Comparison of ENCODE assay signal across 11 mouse cellular contexts in the genomic region with DNA sequence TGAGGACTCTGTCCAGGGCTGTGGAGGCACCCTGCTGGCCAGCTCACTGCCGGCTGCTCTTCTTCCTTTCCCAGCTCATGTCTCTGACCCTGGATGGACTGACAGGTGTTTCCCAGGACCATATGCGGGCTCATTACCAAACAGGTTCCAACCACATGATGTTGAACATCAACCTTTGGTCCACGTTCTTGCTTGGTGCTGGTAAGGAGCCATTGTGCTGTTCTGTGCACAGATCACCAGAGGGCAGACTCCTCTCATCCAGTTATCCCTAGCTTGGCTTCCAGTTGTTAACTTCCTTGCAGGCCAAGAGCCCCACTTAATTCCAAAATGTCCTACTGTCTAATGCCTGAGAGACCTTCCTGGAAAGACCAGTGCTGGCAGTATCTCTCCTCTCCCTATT. TPM values are rescaled to one million over a fixed set of nuclear protein-coding genes. Genes with fewer than 3 reads are reported as not detected.
DNase-seq lines count a peak whose midpoint lies in the region; ATAC-seq and TF ChIP-seq lines count a peak whose summit lies in the region.
"Had no signal": no experiment of that assay in that cellular context is flagged by ENCODE, and none has a peak within 500 bp of the region (broad histone marks: within the 10 kb centered on the region; RNA-seq: fewer than 3 reads in every experiment).

No protein-coding gene starts in this region.

- no peaks in the 10 kb centered on the region for H3K4me1 ChIP-seq in lung, postnatal 0 days (ENCODE audit: insufficient read depth, low read depth, low read length)

- H3K4me3 ChIP-seq in lung, postnatal 0 days (ENCODE audit: low read depth, low read length), result no peak overlapping the region
- H3K4me3 ChIP-seq: embryonic facial prominence, embryonic 13.5 days; midbrain, embryonic 10.5 days had no signal

- TF ChIP-seq EP300 in lung, postnatal 0 days (IDR thresholded peaks at IDR 0.05), result no peak

- H3K9me3 ChIP-seq in lung, postnatal 0 days (ENCODE audit: low read length), result no peaks in the 10 kb centered on the region
- H3K9me3 ChIP-seq: embryonic facial prominence, embryonic 13.5 days; midbrain, embryonic 10.5 days had no signal

- H3K9ac ChIP-seq in lung, postnatal 0 days (replicated peaks; ENCODE audit: low read depth), result no peak overlapping the region
- H3K9ac ChIP-seq: embryonic facial prominence, embryonic 13.5 days had no signal

- H3K4me2 ChIP-seq in lung, postnatal 0 days (replicated peaks; ENCODE audit: low read depth, low read length), result no peak overlapping the region
- H3K4me2 ChIP-seq: embryonic facial prominence, embryonic 13.5 days had no signal

- 75% methylated on average over 3 of the region's 3 CpGs for WGBS in lung, postnatal 0 days

- DNase-seq in heart, postnatal 10 days, result peak; percentile 43 to 55
- no peak for DNase-seq in heart, postnatal 36 days
- DNase-seq in lung, postnatal 0 days (ENCODE audit: low spot score), result no peak
- DNase-seq in lung, postnatal 14 days, result no peak
- DNase-seq in brain, adult 2 months (ENCODE audit: low read depth, low spot score), result peak; percentile 69
- DNase-seq in thymus, postnatal 14 days, result no peak
- DNase-seq in T-cell, adult 2 months (ENCODE audit: low spot score), result no peak
- DNase-seq: layer of hippocampus, adult 9-11 months; thymus, adult 18-20 months had no signal

- peak; percentile 54 for TF ChIP-seq CTCF in lung, postnatal 0 days (IDR thresholded peaks at IDR 0.05)

- H3K27me3 ChIP-seq in lung, postnatal 0 days (replicated peaks; ENCODE audit: insufficient read depth, low read length), result no peaks in the 10 kb centered on the region
- H3K27me3 ChIP-seq: embryonic facial prominence, embryonic 13.5 days had no signal

- intact Hi-C loops in heart, postnatal 10 days (cut with DNase I), result no loop called here
- intact Hi-C loops in heart, postnatal 36 days (cut with DNase I), result loop anchor here (5.0 to 10.0 kb wide), 3 partner anchors 132 to 276 kb away; a partner anchor contains a TSS

- peaks cover 12% of the 10 kb centered on the region for H3K36me3 ChIP-seq in lung, postnatal 0 days (ENCODE audit: insufficient read depth, low read length)

- ATAC-seq in lung, postnatal 0 days, result no peak

- H3K27ac ChIP-seq in lung, postnatal 0 days (ENCODE audit: low read length), result no peak overlapping the region
- H3K27ac ChIP-seq: embryonic facial prominence, embryonic 13.5 days; midbrain, embryonic 10.5 days had no signal

RNA-seq across cellular contexts. Expression of a gene that starts 4.5 kb away (rescaled TPM):
- 10 to 100 TPM; 51.0 to 52.8 TPM for total RNA-seq in heart, postnatal 10 days (2021)
- total RNA-seq in heart, postnatal 36 days (2021), result 10 to 100 TPM; 35.7 to 37.6 TPM
- polyA plus RNA-seq in lung, postnatal 0 days (2015; fragmentation: Nextera tagmentation; extraction: Ambion mirVana), result 87.3 and 96.8 TPM in 2 replicates

RNA-seq across cellular contexts. Expression of a gene that starts 24.9 kb away (rescaled TPM):
- total RNA-seq in heart, postnatal 10 days (2021), result 100 to 1,000 TPM; 132 to 136 TPM
- total RNA-seq in heart, postnatal 36 days (2021), result 100 to 1,000 TPM; 175 to 193 TPM
- polyA plus RNA-seq in lung, postnatal 0 days (2015; fragmentation: Nextera tagmentation; extraction: Ambion mirVana), result 140 and 185 TPM in 2 replicates

RNA-seq across cellular contexts. Expression of a gene that starts 52.2 kb away (rescaled TPM):
- 10 to 100 TPM in 1 of 2 experiments, 1 to 10 TPM in 1; 9.1 to 14.0 TPM for total RNA-seq in heart, postnatal 10 days (2021)
- total RNA-seq in heart, postnatal 36 days (2021), result 10 to 100 TPM in 1 of 2 experiments, 1 to 10 TPM in 1; 7.0 to 10.3 TPM
- polyA plus RNA-seq in lung, postnatal 0 days (2015; fragmentation: Nextera tagmentation; extraction: Ambion mirVana), result 20.4 and 21.6 TPM in 2 replicates

Comparison
In these comparisons a context has a peak if more than half of its experiments do, and no peak if none do; other contexts are left out.
1. DNase-seq: peak in heart, postnatal 10 days (2 of 2) and brain, adult 2 months (single experiment); none in heart, postnatal 36 days (0 of 2), lung, postnatal 0 days (single experiment), lung, postnatal 14 days (single experiment), thymus, postnatal 14 days (single experiment) and T-cell, adult 2 months (single experiment).